Mouse (Mus musculus) stomach, postnatal 0 days (tissue): ENCODE measurements at regions not wholly inside any gene's neighbourhood (a gene's known extent, or its start where the extent isn't known, plus 50 kb on each side); places are given as distances from the start of the nearest gene placed in this dataset.

ENCODE experiments used
- ATAC-seq: fragments of 200-750 bp; cut with Nextera tagmentation; 2 replicates; pipeline ENCODE4 v1.8.0; 2017; ENCODE audit not compliant: low FRiP score, low TSS enrichment
- DNase-seq: peaks from one replicate; pipeline ENCODE4 v3.0.0-alpha.2; 2016; ENCODE audit warnings: low spot score
- H3K27ac ChIP-seq: fragments of 300-500 bp; sonication (generic); replicated peaks from 2 replicates; pipeline ENCODE4 v1.5.1; 2014; ENCODE audit warnings: mild to moderate bottlenecking, control low read depth
- H3K27me3 ChIP-seq: fragments of 300-500 bp; sonication (generic); 2 replicates; pipeline ENCODE4 v1.6.1; 2014; ENCODE audit warnings: low read length; ENCODE audit not compliant: control insufficient read depth, insufficient read depth
- H3K36me3 ChIP-seq: fragments of 300-500 bp; sonication (generic); 2 replicates; pipeline ENCODE4 v1.6.1; 2014; ENCODE audit warnings: low read length, mixed read lengths; ENCODE audit not compliant: control insufficient read depth, insufficient read depth
- H3K4me1 ChIP-seq: fragments of 300-500 bp; sonication (generic); replicated peaks from 2 replicates; pipeline ENCODE4 v1.6.1; 2014; ENCODE audit warnings: antibody characterized with exemption; ENCODE audit not compliant: control insufficient read depth, insufficient read depth
- H3K4me2 ChIP-seq: fragments of 300-500 bp; sonication (generic); replicated peaks from 2 replicates; pipeline ENCODE4 v1.6.1; 2014; ENCODE audit warnings: low read depth, mild to moderate bottlenecking, control low read depth, moderate library complexity
- H3K4me3 ChIP-seq: fragments of 300-500 bp; sonication (generic); 2 replicates; pipeline ENCODE4 v1.5.1; 2014; ENCODE audit warnings: low read depth, low read length, control low read depth
- H3K9ac ChIP-seq: fragments of 300-500 bp; sonication (generic); 2 replicates; pipeline ENCODE4 v1.6.1; 2014; ENCODE audit warnings: mild to moderate bottlenecking, low read length, control low read depth, mixed read lengths
- H3K9me3 ChIP-seq: fragments of 300-500 bp; sonication (generic); 2 replicates; pipeline ENCODE4 v1.6.1; 2016; ENCODE audit warnings: low read length; ENCODE audit not compliant: control insufficient read depth
- CTCF ChIP-seq: IDR thresholded peaks from 2 replicates; pipeline ENCODE4 v1.5.1; 2016; ENCODE audit warnings: antibody characterized with exemption, low read depth, mild to moderate bottlenecking, moderate library complexity
- EP300 ChIP-seq: optimal IDR thresholded peaks from 2 replicates; pipeline ENCODE3; 2016; ENCODE audit warnings: antibody characterized with exemption
- WGBS: fragments of 180-500 bp; shearing (Covaris S2); extraction: QIAGEN DNeasy Blood & Tissue Kit; methylation state at CpG from one replicate; pipeline ENCODE4 v1.1.7; 2014; 5-methylcytosine and 5-hydroxymethylcytosine counted together

GRCm38 (mm10) chr17:47267076-47267475 lies 101.6 kb upstream of the Mrps10 start:
- H3K4me1 ChIP-seq, result no peaks in the 10 kb centered on the region

GRCm38 (mm10) chr17:47266335-47266734 lies 102.4 kb upstream of the Mrps10 start:
- no peak for TF ChIP-seq EP300
- TF ChIP-seq CTCF, result no peak
- ATAC-seq (no peak), DNase-seq (no peak)
- Histone ChIP-seq H3K9me3 (no peaks in the 10 kb centered on the region), H3K4me2 (no peak overlapping the region), H3K9ac (no peak overlapping the region), H3K4me3 (no peak overlapping the region), H3K27me3 (no peaks in the 10 kb centered on the region), H3K27ac (no peak overlapping the region), H3K4me1 (no peaks in the 10 kb centered on the region), H3K36me3 (no peaks in the 10 kb centered on the region)
- 92% methylated on average over 7 of the region's 7 CpGs for WGBS

More at GRCm38 (mm10) chr17:47267076-47267475, 101.6 kb upstream of the Mrps10 start:
- Histone ChIP-seq H3K9ac (no peak overlapping the region), H3K4me3 (no peak overlapping the region), H3K4me2 (no peak overlapping the region), H3K27me3 (no peaks in the 10 kb centered on the region), H3K36me3 (no peaks in the 10 kb centered on the region), H3K9me3 (no peaks in the 10 kb centered on the region), H3K27ac (no peak overlapping the region)
- WGBS, result 76% methylated on average over 13 of the region's 13 CpGs
- DNase-seq (no peak), ATAC-seq (no peak)
- TF ChIP-seq CTCF (no peak), EP300 (no peak)

DNA sequence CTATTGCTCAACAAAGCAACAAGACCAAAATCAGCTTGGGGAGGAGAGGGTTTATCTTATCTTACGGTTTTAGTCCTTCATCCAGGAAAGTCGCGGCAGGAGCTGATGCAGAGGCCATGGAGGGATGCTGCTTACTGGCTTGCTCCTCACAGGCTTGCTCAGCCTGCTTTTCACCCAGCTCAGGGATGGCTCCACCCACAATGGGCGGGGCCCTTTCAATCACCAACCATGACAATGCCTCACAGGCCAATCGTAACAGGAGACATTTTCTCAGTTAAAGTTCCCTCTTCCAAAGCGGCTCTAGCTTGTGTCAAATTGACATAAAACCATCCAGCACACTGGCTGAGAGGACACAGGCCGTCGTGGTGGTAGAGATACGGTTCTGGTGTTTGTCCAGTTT lies 105.7 kb upstream of the Mrps10 start:
- WGBS, result 89% methylated on average over 9 of the region's 9 CpGs
- no peak for DNase-seq
- H3K27ac ChIP-seq, result no peak overlapping the region
- no peaks in the 10 kb centered on the region for H3K4me1 ChIP-seq
- H3K36me3 ChIP-seq, result peaks cover 2% of the 10 kb centered on the region; the same call in 1 of the 2 replicates
- no peak overlapping the region for H3K4me3 ChIP-seq
- H3K9me3 ChIP-seq, result no peaks in the 10 kb centered on the region
- TF ChIP-seq EP300 (no peak), CTCF (no peak)
- no peak for ATAC-seq
- H3K4me2 ChIP-seq, result no peak overlapping the region
- no peaks in the 10 kb centered on the region for H3K27me3 ChIP-seq
- H3K9ac ChIP-seq, result no peak overlapping the region

DNA sequence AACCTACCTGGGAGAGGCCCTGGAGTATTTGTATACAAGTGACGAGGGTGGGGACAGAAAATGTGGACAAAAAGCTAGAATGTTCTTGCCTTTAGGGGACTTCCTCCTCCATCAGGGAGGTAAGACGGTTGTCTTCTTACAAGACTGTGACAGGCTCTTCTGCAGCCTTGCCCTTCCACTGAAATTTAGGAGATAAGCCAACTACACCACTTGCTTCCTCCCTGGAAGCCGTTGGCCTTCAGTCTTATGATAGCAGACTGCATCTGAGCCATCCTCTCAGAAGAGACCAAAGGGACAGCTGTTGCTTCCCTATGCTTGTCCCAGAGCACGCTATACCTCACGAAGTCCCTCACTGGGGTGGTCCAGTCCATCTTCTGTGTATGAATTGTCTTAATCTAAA lies 106.5 kb upstream of the Mrps10 start:
- TF ChIP-seq EP300, result no peak
- no peak for TF ChIP-seq CTCF
- no peaks in the 10 kb centered on the region for H3K27me3 ChIP-seq
- no peak overlapping the region for H3K4me2 ChIP-seq
- H3K9me3 ChIP-seq, result no peaks in the 10 kb centered on the region
- no peak for ATAC-seq
- H3K9ac ChIP-seq, result no peak overlapping the region
- no peak overlapping the region for H3K4me3 ChIP-seq
- no peak for DNase-seq
- H3K36me3 ChIP-seq, result peaks cover 2% of the 10 kb centered on the region; the same call in 1 of the 2 replicates
- no peaks in the 10 kb centered on the region for H3K4me1 ChIP-seq
- H3K27ac ChIP-seq, result no peak overlapping the region
- 95% methylated on average over 5 of the region's 5 CpGs for WGBS

DNA sequence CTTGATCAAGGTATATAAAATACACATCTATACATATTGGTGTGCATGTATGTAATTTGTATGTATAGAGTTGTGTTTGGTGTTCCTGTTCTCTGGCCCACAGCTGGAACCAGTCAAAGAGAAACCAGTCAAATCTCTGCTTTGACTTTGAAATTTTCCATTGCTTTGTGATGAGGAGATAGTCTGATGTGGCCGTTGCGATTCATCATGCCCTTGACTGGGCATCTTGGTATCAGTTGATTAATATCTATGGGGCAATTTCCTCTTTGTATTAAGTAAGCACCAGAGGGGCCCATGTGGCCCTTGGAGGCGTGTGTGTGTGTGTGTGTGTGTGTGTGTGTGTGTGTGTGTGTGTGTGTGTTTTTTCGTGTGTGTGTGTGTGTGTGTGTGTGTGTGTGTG lies 107.7 kb upstream of the Mrps10 start:
- Histone ChIP-seq H3K27ac (no peak overlapping the region), H3K36me3 (peaks cover 2% of the 10 kb centered on the region; the same call in 1 of the 2 replicates), H3K4me1 (no peaks in the 10 kb centered on the region), H3K9me3 (no peaks in the 10 kb centered on the region), H3K9ac (no peak overlapping the region), H3K4me2 (no peak overlapping the region), H3K4me3 (no peak overlapping the region), H3K27me3 (no peaks in the 10 kb centered on the region)
- 75% methylated on average over 3 of the region's 4 CpGs for WGBS
- no peak for ATAC-seq
- DNase-seq, result no peak
- no peak for TF ChIP-seq CTCF
- TF ChIP-seq EP300, result no peak

DNA sequence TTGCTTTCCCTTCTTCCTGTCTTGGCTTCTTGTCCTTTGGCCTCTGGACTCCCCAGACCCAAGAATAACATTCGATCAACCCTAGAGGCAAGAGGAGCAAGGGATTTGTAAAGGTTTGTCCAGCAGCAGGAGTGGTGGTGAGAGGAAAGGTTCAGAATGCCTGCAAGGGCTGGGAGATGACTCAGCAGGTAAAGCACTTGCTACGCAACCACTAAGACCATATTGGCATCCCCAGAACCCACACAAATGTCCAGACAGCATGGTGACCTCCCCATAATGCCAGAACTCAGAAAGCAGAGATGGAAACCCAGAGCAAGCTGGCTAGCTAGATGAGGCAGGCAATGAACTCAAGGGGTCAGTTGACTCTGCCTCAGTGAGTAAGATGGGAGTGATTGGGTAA lies 110.4 kb upstream of the Mrps10 start:
- H3K4me3 ChIP-seq, result no peak overlapping the region
- 100% methylated on average over 2 of the region's 2 CpGs for WGBS
- TF ChIP-seq EP300 (no peak), CTCF (no peak)
- peaks cover 2% of the 10 kb centered on the region; the same call in 1 of the 2 replicates for H3K36me3 ChIP-seq
- ATAC-seq (no peak), DNase-seq (no peak)
- no peak overlapping the region for H3K4me2 ChIP-seq
- no peak overlapping the region for H3K9ac ChIP-seq
- no peak overlapping the region for H3K27ac ChIP-seq
- no peaks in the 10 kb centered on the region for H3K27me3 ChIP-seq
- H3K9me3 ChIP-seq, result no peaks in the 10 kb centered on the region
- H3K4me1 ChIP-seq, result no peaks in the 10 kb centered on the region
